Mouse (Mus musculus) ES-Bruce4 (cell line): Measurements from ENCODE around the gene Msantd2.

Source experiments
- CTCF ChIP-seq: IDR thresholded peaks from one replicate; pipeline ENCODE4 v1.8.1; 2011; ENCODE audit warnings: low read depth, low read length
- EP300 ChIP-seq: IDR thresholded peaks from 2 replicates; pipeline ENCODE4 v1.6.1; 2011; ENCODE audit warnings: low read depth, low read length; ENCODE audit not compliant: insufficient read depth
- POLR2A ChIP-seq: IDR thresholded peaks from one replicate; pipeline ENCODE4 v1.8.1; 2011; ENCODE audit warnings: low read length; ENCODE audit not compliant: insufficient read depth

DNA sequence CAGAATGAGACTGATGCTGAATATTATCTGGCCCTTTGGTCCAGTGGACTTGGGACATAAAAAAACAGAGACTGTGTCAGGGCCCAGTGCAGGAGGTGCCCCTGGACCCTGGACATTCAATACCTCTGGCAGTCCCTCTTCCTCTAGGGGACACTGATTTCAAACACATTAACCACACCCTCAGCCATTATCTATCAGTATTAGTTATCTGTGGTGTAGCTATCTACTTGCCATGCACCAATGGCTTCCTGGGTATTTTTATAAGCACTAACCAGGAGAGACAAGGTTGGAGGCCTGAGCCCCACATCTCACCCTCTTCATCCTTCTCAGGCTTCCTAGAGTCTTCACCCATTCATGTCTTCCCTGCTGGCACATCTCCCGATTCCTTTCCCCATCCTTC, 61.3 kb downstream of the Msantd2 start:
- TF ChIP-seq CTCF (no peak), POLR2A (no peak), EP300 (no peak)
